Mouse (Mus musculus) heart, adult 9 months (tissue): Measurements from ENCODE around the gene Prdm16.

ENCODE experiments used
- DNase-seq, 2 experiments: peaks; one replicate each; pipeline ENCODE4 v3.0.0; 2022; ENCODE audit warnings: low spot score in 2 of 2

Prdm16 gene

DNA sequence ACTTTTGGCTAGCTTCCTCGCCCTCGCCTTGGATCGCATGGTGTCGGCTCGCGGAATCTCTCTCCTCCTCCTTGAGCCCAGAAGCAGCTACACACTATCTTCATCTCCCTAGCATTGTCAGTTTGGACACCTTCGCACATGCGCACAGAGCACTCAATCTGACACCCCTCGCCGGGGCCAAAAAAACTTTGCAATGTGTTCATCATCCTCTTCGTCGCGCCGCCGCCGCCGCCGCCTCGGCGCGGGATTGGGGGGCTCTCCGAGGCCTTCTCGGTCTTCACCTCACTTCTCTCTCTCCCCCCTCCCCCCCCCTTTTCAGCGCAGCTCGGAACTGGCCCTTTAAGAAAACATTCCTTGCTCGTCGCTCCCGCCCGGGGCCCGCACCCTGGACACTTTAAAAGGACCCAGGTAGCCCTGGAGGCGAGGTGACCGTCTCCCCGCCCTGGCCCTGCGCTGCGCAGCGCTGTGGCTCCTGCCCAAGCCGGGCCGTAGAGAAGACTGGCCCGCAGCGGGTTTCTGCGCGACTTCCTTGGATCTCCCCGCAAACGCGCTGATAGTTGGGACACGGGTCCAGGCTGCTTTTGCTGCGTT is at the start of gene Prdm16:
TSS of gene Prdm16 (minus strand) at position 153 of the 591 bp plus-strand sequence.
- DNase-seq, result peak; percentile 56 to 71

DNA sequence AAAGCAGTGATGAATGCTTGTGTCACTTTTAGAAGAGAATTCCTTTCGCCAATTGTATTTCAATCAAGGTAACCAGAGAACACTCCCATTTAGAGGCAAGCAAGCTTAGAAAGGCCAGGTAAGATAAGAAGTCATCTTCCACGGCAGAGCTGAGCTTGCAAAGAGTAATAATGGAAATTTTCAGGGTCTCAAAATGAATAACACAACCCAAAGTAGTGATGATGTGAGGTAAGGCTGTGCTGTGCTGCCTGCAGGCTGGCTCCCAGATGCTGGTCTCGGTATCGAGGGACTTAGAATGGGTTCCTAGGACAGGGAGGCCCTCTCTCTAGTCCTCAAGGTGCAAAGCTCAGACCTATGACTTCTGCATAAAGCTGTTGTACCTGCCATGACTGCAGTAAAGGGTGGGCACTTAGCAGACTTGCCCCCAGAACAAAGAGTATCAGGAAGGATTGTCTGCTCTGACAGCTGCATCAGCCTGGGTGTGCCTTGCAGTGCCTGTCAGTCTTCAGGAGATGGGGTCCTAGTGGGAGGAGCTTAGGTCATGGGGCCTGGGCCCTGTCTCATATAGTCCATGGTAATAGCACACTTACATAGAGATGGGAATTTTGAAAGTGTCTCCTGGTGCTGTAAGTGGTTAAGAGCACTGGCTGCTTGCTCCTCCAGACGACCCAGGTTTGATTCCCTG is 46.5 kb upstream of the Prdm16 start:
- no peak for DNase-seq

GRCm38 (mm10) chr4:154682311-154682710 is 45.6 kb upstream of the Prdm16 start:
- DNase-seq, result no peak

- no peak for DNase-seq
These were observed 38.8 kb upstream of the Prdm16 start for GRCm38 (mm10) chr4:154675441-154676000.

DNA sequence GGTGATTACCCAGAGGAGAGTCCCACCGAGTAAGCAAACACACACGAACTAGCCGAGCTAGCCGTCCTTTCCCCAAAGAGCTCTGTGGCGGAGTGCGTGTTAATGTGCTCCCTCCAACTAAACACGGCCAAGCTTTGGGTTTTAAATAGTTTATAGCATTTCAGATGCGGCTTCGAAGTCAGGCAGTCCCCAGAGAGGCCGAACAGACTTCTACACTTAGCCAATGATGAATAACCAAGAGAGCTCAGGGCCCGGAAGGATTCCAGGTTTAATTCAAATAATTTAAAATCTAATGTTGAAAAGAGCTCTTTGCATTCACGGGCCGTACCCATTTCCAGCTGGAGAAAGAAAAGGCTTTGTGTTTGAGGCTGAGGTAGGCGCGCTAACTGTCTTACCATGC is 38.3 kb upstream of the Prdm16 start:
- DNase-seq, result no peak

DNA sequence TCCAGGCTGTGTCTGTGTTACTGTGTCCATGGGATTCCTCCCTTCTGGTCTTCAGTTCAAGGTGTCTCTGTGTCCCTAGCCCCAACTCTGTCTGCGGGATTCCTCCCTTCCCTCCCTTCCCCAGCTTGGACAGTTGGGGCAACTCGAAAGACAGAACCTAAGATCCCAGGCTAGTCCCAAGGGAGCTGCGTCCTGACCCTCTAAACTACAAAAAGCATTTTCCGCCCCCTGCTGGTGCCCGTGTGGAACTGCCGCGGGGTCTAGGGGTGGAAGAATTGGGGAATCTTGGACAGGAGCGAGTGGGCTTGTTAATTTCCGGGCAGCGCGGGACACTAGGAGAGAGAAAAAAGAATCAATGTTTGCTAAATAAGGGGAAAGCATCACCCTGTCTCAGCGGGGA is 37.9 kb upstream of the Prdm16 start:
- peak in 1 of 2 experiments; percentile 27 for DNase-seq

DNA sequence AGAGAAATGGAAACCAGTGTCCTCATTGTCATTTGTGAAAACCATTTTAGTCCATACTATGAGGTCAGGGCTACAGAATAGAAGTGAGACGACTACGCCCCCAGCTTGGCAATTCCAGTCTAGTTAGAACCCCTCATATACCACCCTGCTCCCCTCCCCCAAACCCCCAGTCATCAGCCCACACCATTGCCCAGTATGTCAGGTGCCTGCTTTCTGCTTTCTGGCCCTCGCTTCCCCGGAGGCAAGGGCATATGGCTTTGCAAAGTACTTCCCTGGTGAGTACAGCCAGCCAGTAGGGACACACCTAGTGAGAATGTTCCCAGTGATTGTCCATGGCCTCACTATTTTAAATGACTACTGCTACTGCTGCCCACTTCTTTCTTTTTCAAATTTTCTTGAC is 37.3 kb upstream of the Prdm16 start:
- no peak for DNase-seq

DNA sequence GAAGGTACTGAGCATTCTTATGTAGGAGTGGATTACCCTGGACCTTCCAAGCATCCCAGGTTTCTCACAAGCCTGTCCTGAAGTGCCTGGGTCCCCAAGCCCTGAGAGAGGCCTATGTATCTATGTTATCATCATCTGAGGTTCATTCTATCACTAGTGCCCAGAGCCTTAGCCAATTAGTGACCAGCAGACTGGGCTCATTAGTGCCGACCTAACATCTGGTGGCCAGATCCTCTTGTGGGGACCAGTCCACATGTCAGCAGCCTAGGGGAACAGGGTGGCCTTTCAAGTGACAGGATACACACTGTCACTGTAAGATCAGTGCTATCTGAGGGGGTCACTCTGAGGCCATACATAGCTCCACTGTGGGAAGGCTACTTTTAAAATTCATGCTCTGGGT is 35.4 kb upstream of the Prdm16 start:
- DNase-seq, result no peak

GRCm38 (mm10) chr4:154671232-154671912 is 34.7 kb upstream of the Prdm16 start:
- no peak for DNase-seq

DNA sequence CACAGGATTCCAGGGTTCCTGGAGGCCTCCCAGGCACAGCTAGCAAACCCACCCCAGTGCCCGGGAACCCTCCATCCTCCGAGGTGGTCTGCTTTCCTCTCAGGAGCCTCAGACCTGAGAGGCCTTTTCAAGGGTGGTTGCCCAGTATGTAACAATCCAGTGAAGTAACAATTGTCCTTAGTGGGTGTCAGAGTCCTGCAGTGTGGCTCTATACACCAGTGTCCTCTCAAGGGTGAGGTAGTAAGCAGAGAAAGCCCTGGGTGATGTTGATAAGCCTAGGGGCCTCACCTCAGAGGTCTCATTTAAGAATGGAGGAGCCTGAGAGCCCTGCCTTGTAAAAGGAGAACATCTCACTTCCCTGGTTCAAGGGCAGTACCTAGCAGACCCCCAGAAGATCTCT is 31.1 kb upstream of the Prdm16 start, which contains the start of gene Actrt2:
TSS of gene Actrt2 (minus strand) at position 101 of the 400 bp plus-strand sequence.
- DNase-seq, result no peak

DNA sequence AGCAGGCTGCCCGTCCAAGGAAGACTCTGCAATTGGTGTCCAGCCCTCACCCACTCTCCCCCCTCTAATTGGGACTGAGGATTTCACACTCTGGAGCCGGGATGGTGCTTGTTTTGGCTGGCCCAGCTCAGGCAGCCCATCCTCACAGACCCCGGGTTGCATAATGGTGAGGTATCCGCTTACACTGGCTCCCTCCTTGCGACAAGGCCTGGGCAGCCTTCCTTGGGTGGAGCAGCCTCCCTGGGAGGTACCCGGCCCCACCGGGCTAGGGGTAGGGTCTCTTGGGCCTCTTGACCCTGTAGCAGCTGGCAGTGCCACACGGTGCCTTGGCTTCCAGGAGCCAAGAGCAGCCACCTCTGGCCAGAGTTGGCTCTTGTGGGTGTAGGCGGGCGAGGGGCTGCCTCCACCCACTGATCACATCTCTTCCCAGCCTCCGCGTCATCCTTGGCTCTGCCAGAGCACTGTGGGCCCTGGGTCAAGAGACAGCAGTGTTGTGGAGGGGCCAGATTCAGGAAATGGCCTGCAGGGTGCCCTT is 26.1 kb upstream of the Prdm16 start:
- DNase-seq, result no peak

GRCm38 (mm10) chr4:154661256-154661655 is 24.6 kb upstream of the Prdm16 start:
- DNase-seq, result no peak

GRCm38 (mm10) chr4:154660025-154660424 is 23.4 kb upstream of the Prdm16 start:
- DNase-seq, result peak in 1 of 2 experiments; percentile 22

GRCm38 (mm10) chr4:154655134-154655910 is 18.6 kb upstream of the Prdm16 start:
- DNase-seq, result peak in 1 of 2 experiments; percentile 21

DNA sequence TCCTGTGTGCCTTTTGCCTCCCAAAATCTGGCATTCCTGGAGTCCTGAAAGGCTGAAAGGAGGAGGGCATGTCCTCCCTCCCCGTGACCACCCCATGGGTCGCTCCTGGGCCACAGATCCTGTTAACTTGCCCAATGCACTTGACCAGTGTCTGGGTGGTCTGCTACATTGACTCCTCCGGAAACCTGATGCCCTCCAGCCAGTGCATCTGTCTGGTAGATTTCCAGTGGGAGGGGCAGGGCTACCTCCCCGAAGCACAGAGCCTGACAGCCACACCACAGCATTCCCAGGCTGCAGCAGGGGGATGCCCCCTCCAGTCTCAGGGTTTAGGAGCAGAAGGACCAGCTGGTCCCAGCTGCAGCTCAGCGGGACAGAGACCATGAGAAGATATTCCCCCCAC is 15.8 kb upstream of the Prdm16 start:
- no peak for DNase-seq

DNA sequence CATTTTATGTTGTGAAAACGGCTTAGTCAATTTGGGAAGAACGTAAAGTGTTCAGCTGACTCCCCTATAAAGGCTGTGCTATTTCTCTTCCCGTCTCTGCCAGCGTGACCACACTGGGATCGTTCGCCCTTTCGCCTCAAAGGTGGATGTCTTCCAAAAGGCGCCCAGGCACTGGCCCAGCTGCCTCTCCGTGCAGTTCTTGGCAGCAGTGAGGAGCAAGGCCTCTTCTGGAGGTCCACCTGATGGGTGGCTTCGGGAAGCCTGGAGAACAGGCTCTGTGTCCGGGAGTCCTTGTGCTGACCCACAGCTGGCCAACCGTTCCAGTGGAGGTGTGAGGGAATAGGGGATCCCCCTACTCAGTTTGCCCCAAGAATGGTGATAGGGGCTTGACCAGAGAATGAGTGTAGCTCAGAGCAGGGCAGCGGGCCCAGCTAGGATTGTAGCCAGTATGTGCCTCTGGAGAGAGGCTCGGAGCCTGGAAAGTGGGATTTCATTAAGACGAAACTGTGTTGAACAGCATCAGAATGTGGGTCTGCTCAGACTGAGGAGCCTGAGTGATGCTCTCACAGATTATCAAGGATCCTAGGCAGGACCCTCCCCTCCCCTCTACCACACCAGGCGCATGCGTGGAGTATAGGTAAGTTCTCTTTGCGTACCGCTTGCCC is 12.5 kb upstream of the Prdm16 start:
- DNase-seq, result peak; percentile 64 to 80

DNA sequence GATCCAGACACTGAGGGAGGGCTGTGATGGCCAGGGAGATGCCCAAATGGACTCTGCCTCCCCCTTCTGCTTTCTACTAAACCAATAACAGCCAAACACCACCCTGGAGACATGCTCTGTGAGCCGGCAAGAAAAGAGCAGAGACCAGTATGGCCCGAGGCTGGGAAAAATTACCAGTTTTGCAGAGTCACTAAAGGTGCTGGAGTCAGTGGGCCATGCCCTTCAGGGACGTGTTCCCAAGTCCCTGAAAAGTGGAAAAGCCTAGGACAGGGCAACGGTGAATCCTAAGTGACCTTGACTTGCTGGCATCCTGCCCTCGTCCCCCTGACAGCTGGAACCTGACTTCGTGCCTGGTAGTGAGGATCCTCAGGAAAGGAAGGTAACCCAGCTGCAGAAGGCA is 5.8 kb upstream of the Prdm16 start:
- no peak for DNase-seq

DNA sequence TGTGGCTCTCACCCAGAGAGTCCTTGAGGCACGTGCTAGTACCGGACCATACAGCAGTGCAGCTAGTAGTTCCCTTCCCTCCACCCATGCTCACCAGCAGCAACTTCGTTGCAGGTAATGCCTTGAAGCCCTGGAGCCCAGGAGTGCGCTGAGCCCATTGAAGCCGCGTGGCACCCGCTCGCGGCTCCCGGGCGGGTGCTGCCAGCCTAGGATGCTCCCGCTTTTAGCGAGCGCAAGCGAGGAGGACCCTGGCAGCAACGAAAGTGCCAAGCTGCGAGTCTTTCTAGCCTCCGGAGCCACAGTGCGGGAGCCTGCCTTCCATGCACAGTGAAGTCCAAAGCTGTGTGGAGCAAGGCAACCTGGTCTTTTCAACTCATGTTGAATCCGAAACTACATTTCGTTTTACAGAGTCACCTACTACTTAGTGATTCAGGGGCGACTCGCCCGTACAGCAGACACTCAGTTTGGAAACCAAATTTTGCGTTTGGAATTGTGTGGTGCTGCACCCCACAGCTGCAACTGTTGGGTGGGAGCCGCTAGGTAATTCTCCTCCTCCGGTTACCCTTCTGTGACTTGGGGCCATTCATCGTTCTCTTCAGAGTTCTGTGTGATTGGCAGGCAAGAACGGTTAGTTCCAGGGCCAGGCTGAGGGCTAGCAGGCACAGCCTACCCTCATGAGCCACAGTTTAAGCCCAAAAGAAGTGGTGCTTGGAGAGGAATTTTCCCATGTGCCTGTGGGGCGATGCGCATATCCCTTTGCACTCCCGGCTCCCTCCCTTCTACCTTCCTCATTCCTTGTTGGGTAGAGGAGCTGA is 4.8 kb upstream of the Prdm16 start:
- no peak for DNase-seq

DNA sequence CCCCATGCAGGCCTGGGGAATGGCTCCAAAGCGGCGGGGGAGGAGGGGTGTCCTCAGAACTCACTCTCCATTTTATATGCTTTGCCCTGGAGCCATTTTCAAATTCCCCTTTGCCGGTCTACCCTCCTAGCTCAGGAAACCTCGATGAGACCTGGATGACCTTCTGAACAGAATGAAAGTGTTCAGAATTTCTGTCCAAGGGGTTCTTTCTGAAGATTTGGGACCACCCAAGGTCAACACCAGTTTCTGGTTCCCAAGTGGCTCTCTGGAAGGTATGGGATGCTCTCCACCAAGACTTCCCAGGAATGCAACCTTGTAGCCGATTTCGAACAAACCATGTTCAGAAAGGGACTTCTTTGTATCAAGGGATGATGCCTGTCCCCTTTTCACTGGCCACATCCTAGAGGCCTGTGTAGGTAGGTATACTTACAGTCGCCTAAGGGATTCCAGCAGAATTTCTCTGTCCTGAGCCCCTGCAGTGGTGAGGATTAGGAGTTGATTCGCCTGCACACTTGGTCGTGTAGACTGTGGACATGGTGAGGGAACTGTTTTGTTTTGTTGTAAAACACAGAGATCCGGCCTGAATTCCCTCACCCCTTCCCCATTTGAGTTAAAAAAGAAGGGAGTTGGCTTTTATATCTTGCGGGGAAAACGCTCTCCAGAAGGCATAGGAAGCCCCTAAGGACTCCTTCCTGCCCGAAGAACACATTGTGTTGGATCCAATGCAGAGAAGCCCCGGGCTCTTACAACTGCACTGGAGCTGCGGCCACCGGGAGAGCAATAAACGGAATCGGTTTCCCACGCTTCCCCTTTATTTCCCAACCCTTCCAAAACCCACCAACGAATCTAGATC is 4.0 kb upstream of the Prdm16 start:
- DNase-seq, result no peak
